Mouse (Mus musculus): Measurements from ENCODE around the gene Eaf2. TPM values are rescaled to one million over a fixed set of nuclear protein-coding genes. Genes with fewer than 3 reads are reported as not detected.

Gene Eaf2
- total and polyA plus RNA-seq, 3 experiments, result 0.27 to 0.68 TPM; not detected in 1

GRCm38 (mm10) chr16:36770191-36770771 is 104.5 kb downstream of the Eaf2 start:
- Histone ChIP-seq H3K36me3 (ENCODE audit: control insufficient read depth in 1 of 2, insufficient read depth in 2 of 2, low read length in 2 of 2) (no peaks in the 10 kb centered on the region), H3K4me1 (ENCODE audit: control insufficient read depth in 1 of 2, insufficient read depth in 2 of 2, low read length in 2 of 2) (no peaks in the 10 kb centered on the region), H3K27me3 (ENCODE audit: control insufficient read depth in 1 of 2, insufficient read depth in 2 of 2, low read length in 2 of 2) (peaks cover 0 to 5% of the 10 kb centered on the region in 2 experiments; a peak in 2 of 4 replicates), H3K9ac (ENCODE audit: control insufficient read depth, low read depth, low read length, poor library complexity, severe bottlenecking) (no peak overlapping the region), H3K27ac (ENCODE audit: control insufficient read depth, low read depth, low read length) (no peak overlapping the region), H3K9me3 (replicated peaks; ENCODE audit: insufficient read depth, low read length) (no peaks in the 10 kb centered on the region), H3K4me3 (ENCODE audit: control insufficient read depth in 1 of 2, insufficient read depth in 1 of 2, low read depth in 2 of 2, low read length in 2 of 2) (no peak overlapping the region), H3K79me2 (ENCODE audit: control insufficient read depth, insufficient read depth, low read length, poor library complexity) (no peaks in the 10 kb centered on the region)
- no peak for TF ChIP-seq MEF2A (IDR thresholded peaks at IDR 0.05; ENCODE audit: extremely low read depth, insufficient replicate concordance, low read depth, low read length, poor library complexity, severe bottlenecking)
- TF ChIP-seq POLR2AphosphoS5 (IDR thresholded peaks at IDR 0.05; ENCODE audit: borderline replicate concordance, low read depth, low read length), result no peak
- no peak for TF ChIP-seq TBP (IDR thresholded peaks at IDR 0.05; ENCODE audit: low read depth, low read length)
- TF ChIP-seq GABPA (IDR thresholded peaks at IDR 0.05; ENCODE audit: low read depth, low read length), result no peak
- TF ChIP-seq UBTF (IDR thresholded peaks at IDR 0.05; ENCODE audit: borderline replicate concordance, insufficient read depth, low read depth, low read length), result no peak
- TF ChIP-seq KAT2A (conservative IDR thresholded peaks at IDR 0.05; ENCODE audit: low read depth, low read length), result no peak
- TF ChIP-seq ZNF384 (IDR thresholded peaks at IDR 0.05; ENCODE audit: low read depth, low read length), result no peak
- no peak for TF ChIP-seq CHD1 (IDR thresholded peaks at IDR 0.05; ENCODE audit: low read depth, low read length)
- no peak for TF ChIP-seq JUND (IDR thresholded peaks at IDR 0.05; ENCODE audit: low read depth, low read length)
- TF ChIP-seq ETS1 (IDR thresholded peaks at IDR 0.05; ENCODE audit: low read depth, low read length), result no peak
- TF ChIP-seq USF2 (IDR thresholded peaks at IDR 0.05; ENCODE audit: borderline replicate concordance in 1 of 2, insufficient read depth in 1 of 2, low read depth in 1 of 2, low read length in 2 of 2), result no peak
- TF ChIP-seq SIN3A (IDR thresholded peaks at IDR 0.05; ENCODE audit: low read length), result no peak
- TF ChIP-seq USF1 (IDR thresholded peaks at IDR 0.05; ENCODE audit: low read depth, low read length), result no peak
- no peak for TF ChIP-seq RCOR1 (IDR thresholded peaks at IDR 0.05; ENCODE audit: low read depth, low read length)
- DNase-seq (ENCODE audit: low read depth, low spot score), result no peak

DNA sequence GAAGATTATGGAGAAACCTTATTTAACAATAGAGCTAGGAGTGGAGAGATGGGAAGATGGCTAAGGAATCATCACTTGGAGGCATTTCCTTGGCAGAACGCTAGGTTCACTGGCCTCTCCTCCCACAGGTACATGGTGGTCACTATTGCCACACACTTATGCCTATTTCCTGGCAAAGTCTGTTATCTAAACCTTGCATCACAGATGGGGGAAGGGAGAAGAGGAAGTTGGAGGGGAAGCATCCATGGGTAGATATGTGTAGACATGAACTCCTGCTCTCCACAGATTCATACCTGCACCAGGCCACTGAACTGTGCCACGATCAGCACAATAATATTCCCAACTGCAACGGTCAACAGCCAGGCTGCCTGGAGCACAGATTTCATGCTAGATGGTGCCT is 122.8 kb downstream of the Eaf2 start:
- Histone ChIP-seq H3K79me2 (ENCODE audit: control insufficient read depth, insufficient read depth, low read length, poor library complexity) (no peaks in the 10 kb centered on the region), H3K27ac (ENCODE audit: control insufficient read depth, low read depth, low read length) (no peak overlapping the region), H3K4me1 (ENCODE audit: control insufficient read depth in 1 of 2, insufficient read depth in 2 of 2, low read length in 2 of 2) (no peaks in the 10 kb centered on the region), H3K9ac (ENCODE audit: control insufficient read depth, low read depth, low read length, poor library complexity, severe bottlenecking) (no peak overlapping the region), H3K9me3 (replicated peaks; ENCODE audit: insufficient read depth, low read length) (no peaks in the 10 kb centered on the region), H3K27me3 (ENCODE audit: control insufficient read depth in 1 of 2, insufficient read depth in 2 of 2, low read length in 2 of 2) (peaks cover 0 to 2% of the 10 kb centered on the region in 2 experiments; a peak in 1 of 4 replicates), H3K36me3 (ENCODE audit: control insufficient read depth in 1 of 2, insufficient read depth in 2 of 2, low read length in 2 of 2) (no peaks in the 10 kb centered on the region), H3K4me3 (ENCODE audit: control insufficient read depth in 1 of 2, insufficient read depth in 1 of 2, low read depth in 2 of 2, low read length in 2 of 2) (no peak overlapping the region)
- TF ChIP-seq GATA1 (IDR thresholded peaks at IDR 0.05; ENCODE audit: low read depth, low read length) (0 out of 2 replicates have a peak, but pooled peaks have one; percentile 9), POLR2A (IDR thresholded peaks at IDR 0.05; ENCODE audit: control insufficient read depth in 1 of 2, insufficient read depth in 1 of 2, low read depth in 1 of 2, low read length in 2 of 2, poor library complexity in 1 of 2) (no peak)
- DNase-seq (ENCODE audit: low read depth, low spot score), result no peak
